Mouse (Mus musculus) yolk sac, embryonic 10.5 days (tissue): ENCODE data around the gene Gm7247.
"Not testable (repeated sequence)": the region's sequence is repeated elsewhere in the genome, so short reads cannot be mapped to it uniquely, and the experiment has no call there.

Source experiments
- DNase-seq: peaks from one replicate; pipeline ENCODE4 v3.0.0-alpha.2; 2017; ENCODE audit warnings: low spot score

Gene Gm7247

GRCm38 (mm10) chr14:51361456-51361855, at the start of gene Gm7247:
TSS of gene Gm7247 (plus strand) at chr14:51361756.
- DNase-seq: no peak

DNA sequence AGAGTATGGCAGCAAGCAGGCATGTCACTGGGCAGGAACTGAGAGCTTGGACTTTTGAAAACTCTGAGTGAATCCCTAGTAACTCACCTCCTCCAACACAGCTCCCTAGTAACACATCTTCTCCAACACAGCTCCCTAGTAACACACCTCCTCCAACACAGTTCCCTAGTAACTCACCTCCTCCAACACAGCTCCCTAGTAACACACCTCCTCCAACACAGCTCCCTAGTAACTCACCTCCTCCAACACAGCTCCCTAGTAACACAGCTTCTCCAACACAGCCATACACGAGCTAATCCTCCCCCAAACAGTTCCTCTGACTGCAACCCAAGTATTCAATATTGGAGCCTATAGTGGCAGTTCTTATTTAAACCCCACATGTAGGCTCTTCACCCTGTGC, 37.6 kb upstream of the Gm7247 start:
- no peak for DNase-seq

DNA sequence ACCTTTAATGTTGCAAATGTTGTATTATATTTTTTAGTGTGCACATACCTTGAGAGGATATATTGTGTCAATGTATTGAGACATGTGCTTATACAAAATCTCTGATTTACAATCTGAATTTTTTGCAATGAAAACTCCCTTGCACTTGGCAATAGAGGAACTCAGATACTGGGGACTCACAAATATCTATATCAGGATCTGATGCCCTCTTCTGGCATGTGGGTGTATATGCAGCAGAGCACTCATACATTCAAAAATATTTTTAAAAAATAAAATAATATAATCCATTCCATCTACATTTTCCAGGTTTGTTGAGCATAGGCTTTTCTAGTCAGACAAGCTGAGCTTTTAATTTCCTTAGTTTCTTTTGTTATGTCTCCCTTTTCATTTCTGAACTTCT, 15.5 kb upstream of the Gm7247 start:
- no peak for DNase-seq

DNA sequence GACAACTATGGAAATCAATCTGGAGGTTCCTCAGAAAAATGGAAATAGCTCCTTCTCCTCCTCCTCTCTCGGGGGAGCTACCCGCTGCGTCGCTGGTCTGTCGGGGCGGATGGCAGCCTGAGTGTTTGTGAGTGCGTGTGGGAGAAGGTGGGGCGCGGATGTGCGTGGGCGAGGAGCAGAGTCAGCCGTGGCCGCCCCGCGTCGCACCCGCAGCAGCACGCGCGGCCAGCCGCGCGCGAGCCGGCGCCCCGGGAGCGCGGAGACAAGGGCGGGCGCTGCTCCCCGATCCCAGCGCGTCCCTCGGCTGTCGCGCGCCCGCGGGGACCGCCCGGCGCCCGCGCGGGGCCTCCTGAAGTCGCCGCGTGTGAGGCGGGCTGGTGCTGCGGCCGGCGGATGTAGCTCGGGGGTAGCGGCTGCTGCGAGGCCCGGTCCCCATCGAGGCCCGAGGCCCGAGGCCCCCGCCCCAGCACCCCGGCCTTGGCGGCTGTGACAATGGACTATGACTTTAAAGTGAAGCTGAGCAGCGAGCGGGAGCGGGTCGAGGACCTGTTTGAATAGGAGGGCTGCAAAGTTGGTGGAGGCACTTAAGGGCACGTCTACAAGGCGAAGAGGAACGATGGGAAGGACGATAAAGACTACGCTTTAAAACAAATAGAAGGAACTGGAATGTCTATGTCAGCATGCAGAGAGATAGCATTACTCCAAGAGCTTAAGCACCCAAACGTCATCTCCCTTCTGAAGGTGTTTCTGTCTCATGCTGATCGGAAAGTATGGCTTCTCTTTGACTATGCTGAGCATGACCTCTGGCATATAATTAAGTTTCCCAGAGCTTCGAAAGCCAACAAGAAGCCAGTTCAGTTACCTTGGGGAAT, 3.2 kb upstream of the Gm7247 start:
- peak; percentile 4 for DNase-seq

DNA sequence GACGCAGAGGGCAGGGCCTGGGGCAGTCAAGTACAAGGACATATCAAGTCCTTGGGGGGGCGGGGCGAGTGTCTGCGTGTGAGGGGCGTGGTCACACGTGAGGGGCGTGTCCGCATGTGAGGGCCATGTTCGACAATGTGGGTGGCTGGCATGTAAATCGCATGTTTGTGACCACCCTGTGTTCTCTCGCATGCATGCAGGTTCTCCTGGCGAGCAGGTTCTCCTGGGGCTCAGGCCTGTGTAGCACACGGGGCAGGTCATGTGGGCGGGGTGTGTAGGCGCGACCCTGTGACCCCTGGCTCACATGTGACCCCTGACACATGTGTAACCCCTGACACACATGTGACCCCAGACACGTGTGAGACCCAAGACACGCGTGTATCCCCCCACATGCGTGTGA, 21.2 kb downstream of the Gm7247 start:
- no peak for DNase-seq

- no peak for DNase-seq
Measured at GRCm38 (mm10) chr14:51384351-51384750, 22.8 kb downstream of the Gm7247 start.

- DNase-seq: no peak
Measured at GRCm38 (mm10) chr14:51385741-51386140, 24.2 kb downstream of the Gm7247 start.

GRCm38 (mm10) chr14:51387768-51388167, 26.2 kb downstream of the Gm7247 start:
- DNase-seq: no peak

GRCm38 (mm10) chr14:51388222-51388621, 26.7 kb downstream of the Gm7247 start:
- DNase-seq: no peak

DNA sequence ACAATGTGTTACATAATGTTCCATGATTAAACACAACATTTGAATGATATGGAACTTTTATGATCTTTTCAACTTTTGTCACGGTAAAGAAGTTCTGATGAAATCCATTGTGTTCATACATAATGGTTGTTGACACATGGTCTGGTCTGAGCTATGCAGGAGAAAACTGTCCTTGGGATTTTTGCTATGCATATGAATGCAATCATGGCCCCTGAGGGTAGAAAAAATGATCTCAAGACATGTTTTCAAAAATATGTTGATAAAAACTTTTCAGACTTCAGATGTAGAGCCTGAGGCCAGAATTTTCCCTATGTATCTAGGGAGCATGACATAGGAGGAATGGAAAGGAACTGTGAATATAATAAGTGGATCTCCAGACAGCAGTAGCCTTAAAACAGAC, 49.0 kb downstream of the Gm7247 start, which contains the start of gene Vmn2r88:
Vmn2r88 (plus strand) TSS at position 301 of the 400 bp plus-strand sequence.
- no peak for DNase-seq

DNA sequence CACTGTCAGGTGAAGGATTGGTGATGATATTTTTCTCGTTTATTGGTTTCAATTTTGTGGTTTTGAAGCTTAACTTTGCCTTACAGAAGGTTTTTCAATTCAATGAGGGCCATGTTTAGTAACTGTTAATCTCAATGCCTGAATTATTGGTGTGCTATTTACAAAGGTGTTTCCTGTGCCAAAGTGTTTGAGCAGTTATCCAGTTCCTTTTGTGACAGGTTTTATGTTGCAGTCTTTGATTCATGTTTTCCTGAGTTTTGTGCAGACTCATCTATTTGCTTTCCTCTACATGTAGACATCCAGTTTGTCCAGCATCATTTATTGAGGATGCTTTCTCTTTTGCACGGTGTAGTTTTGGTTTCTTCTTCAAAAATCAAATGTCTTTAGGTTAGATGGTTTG, 62.3 kb downstream of the Gm7247 start:
- DNase-seq: no peak

- not testable (repeated sequence) for DNase-seq
Measured at GRCm38 (mm10) chr14:51430138-51430537, 68.6 kb downstream of the Gm7247 start.

GRCm38 (mm10) chr14:51434546-51434945, 73.0 kb downstream of the Gm7247 start:
- DNase-seq: no peak

DNA sequence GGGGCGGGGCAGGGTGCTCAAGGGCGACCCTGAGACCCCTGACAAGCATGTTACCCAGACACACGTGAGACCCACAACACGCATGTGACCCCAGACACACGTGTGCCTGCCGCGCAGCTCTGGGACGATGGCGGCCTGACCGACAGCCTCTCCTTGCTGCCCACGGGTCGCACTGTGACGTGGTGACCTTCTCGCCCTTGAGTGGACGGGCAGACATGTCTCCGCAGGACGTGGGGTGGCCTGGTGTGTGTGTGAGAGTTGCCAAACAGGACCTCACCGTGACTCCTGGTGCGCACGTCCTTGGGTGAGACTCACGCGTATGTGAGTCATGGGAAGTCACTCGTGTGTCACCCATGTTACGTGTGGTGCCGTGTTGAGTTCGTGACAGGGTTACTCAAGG, 73.5 kb downstream of the Gm7247 start:
- DNase-seq: no peak

DNA sequence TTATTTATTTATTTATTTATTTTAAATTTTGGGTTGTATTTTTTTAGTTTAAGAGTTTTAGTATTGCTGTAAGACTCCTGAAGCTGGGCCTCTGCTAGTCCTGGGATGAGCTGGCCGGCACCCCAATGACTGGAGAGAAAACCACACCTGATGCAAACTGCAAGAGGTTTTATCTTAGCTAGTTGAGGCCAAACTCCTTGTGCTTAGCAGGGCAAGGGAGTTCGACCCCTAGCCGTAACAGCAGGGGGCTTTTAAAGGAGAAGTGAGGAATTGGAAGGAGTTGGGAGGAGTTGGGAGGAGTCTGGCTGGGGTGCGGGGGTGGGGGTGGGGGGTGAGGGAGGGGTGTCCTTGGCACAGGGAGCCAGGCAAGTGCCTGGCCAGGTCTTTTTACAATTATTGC, 77.4 kb downstream of the Gm7247 start:
- DNase-seq: no peak

GRCm38 (mm10) chr14:51451557-51451956, 90.0 kb downstream of the Gm7247 start, which contains the start of gene Vmn2r89:
TSS of gene Vmn2r89 (plus strand) at chr14:51451857.
- not testable (repeated sequence) for DNase-seq

DNA sequence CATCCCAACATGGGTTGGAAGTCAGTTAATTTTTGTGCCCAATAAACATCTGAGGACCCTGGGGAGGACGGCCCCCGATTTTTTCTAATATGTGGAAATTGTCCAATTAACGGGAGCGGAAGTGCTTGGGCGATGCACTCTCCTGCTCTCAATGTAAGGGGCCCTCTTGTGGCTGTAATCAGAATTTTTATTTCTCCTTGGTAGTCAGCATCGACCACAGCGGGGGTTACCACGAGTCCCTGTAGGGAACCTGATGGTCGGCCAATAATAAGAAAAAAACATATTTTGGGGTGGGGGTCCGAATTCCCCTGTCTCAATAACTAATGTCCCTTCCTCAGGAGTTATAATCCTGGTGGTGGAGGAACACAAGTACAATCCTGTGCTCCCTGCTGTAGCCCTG, 118.7 kb downstream of the Gm7247 start:
- not testable (repeated sequence) for DNase-seq

- DNase-seq: not testable (repeated sequence)
Measured at GRCm38 (mm10) chr14:51481332-51482015, 119.9 kb downstream of the Gm7247 start.

- no peak for DNase-seq
Measured at GRCm38 (mm10) chr14:51482051-51482715, 120.6 kb downstream of the Gm7247 start.

DNA sequence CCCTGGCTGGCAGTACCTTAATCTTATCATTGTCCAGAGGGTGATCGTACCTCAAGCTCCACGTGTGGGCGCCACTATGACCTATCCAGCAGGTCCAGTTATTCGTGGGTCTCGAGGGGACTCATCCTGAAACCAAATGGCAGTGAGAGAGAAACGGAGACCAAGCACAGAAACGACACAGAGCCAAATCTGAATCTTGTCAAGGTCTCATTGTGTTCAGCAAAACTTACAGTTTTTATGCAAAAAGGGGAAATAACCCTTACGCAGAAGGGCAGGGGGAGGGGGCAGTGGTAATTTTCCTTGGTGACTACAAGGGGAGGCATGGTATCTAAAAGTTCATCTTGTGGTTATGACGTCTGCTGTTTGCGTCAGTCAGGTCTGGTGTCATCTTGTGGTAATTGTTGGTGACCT, 121.4 kb downstream of the Gm7247 start:
- DNase-seq: not testable (repeated sequence)

DNA sequence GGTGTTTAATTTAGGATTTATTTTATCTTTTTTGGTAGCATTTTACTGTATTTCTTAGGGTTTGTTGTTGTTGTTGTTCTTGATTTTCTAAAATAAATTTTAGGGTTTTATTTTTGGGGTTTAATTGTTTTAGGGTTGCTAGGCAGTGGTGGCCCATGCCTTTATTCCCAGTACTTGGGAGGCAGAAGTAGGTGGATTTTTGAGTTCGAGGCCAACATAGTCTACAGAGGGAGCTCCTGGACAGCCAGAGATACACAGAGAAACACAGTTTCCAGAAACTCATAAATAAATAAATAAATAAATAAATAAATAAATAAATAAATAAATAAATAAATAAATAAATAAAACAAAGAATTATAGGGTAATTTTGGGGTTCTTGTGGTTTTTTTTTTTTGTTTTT, 122.1 kb downstream of the Gm7247 start:
- DNase-seq: no peak

DNA sequence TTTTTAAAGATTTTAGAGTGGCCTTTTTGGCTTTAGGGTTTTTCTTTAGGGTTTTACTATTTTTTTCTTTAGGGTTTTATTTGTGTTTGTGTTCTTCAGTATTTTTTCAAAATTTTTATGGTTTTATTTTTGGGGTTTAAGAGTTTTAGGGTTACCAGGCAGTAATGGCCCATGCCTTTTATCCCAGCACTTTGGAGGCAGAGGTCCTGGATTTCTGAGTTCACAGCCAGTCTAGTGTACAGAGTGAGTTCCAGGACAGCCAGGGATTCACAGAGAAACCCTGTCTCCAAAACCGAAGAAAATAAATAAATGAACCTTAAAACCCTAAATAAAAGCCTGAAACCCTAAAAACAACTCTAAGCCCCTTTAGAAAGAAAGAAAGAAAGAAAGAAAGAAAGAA, 124.6 kb downstream of the Gm7247 start:
- no peak for DNase-seq

DNA sequence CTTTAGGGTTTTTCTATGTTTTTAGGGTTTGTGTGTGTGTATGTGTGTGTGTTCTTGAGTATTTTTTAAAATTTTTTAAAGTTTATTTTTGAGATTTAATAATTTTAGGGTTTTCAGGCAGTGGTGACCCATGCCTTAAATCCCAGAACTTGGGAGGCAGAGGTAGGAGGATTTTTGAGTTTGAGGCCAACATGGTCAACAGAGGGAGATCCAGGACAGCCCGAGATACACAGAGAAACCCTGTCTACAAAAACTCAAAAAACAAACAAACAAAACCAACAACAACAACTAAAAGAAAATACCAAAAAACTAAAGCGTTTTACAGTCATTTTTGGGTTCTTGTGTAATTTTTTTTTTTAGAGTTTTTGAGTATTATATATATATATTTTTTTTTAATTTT, 134.2 kb downstream of the Gm7247 start:
- DNase-seq: no peak
